ENCODE assay signal across 8 mouse cellular contexts in the genomic region with DNA sequence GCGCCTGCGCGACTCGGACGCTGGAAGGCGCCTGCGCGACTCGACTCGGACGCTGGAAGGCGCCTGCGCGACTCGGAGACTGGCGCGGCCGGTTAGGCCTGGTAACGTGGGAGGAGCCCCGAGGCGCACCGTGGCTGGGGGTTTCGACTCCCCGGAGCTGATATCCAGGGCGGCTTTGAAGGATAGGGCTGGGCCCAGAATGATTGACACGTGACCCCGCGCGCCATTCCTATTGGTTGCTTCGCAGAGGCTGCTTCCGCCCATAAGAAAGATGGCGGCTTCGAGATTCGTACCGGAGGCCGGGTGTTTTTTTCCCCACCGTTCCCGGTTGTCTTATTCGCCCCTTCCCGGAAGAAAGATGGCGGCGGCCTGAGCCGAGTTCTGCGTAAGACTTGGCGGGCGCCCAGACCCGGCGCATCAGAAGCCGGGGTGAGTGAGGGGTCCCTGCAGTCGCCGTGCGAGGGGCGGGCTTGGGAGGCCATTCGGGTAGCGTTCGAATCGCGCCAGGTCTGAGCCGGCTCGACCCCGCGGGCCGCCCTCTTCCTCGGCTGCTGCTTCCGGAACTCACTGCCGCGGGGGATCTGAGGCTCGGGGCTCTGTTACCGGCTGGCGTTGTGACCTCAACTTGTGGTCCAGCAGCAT. TPM values are rescaled to one million over a fixed set of nuclear protein-coding genes. Genes with fewer than 3 reads are reported as not detected.
DNase-seq lines count a peak whose midpoint lies in the region; ATAC-seq and TF ChIP-seq lines count a peak whose summit lies in the region.

No protein-coding gene starts in this region.

- peak overlapping the region; percentile 81 for H3K9ac ChIP-seq in hindbrain, embryonic 12.5 days

- peak; percentile 66 for ATAC-seq in Patski
- peak; percentile 82 for ATAC-seq in hindbrain, embryonic 12.5 days (ENCODE audit: low FRiP score)

- CTCF ChIA-PET in Patski (lab: Charles Lee): interaction anchor here (0.9 kb wide), 1 partner anchor 18 kb away, joined by 3 read pairs; no protein-coding TSS in a partner anchor

- DNase-seq in Patski (ENCODE audit: low read depth, low spot score): peak; percentile 94
- DNase-seq in cerebellum, adult 9-11 months: peak; percentile 98
- peak; percentile 93 to 98 for DNase-seq in frontal cortex, adult 2 months (ENCODE audit: extremely low spot score in 1 of 2, low spot score in 1 of 2)
- peak; percentile 98 for DNase-seq in layer of hippocampus, postnatal 10 days (ENCODE audit: low spot score in 2 of 2)
- DNase-seq in lung, postnatal 10 days: peak; percentile 96
- peak; percentile 97 for DNase-seq in retina, postnatal 1 day
- peak; percentile 91 to 99 for DNase-seq in urinary bladder, adult 18-20 months (ENCODE audit: low spot score in 2 of 2)

- peak overlapping the region; percentile 62 for H3K4me3 ChIP-seq in hindbrain, embryonic 12.5 days

- WGBS in hindbrain, embryonic 12.5 days: under 1% methylated on average over 70 of the region's 70 CpGs

- in situ Hi-C loops in Patski (cut with MboI; ENCODE audit: low pct_unique_long_range_greater_than_20kb): no loop called here

- H3K4me2 ChIP-seq in hindbrain, embryonic 12.5 days (replicated peaks): peak overlapping the region; percentile 75

- POLR2A ChIA-PET in Patski (lab: Charles Lee): interaction anchor here (0.8 to 1.4 kb wide), 2 partner anchors 114 to 116 kb away, joined by 3 to 4 read pairs; no protein-coding TSS in a partner anchor

- H3K4me1 ChIP-seq in hindbrain, embryonic 12.5 days: peaks cover 22% of the 10 kb centered on the region

- H3K27ac ChIP-seq in hindbrain, embryonic 12.5 days: peak overlapping the region; percentile 95

- H3K9me3 ChIP-seq in hindbrain, embryonic 12.5 days (replicated peaks): no peaks in the 10 kb centered on the region

- H3K27me3 ChIP-seq in Patski: no peaks in the 10 kb centered on the region
- H3K27me3 ChIP-seq in hindbrain, embryonic 12.5 days: no peaks in the 10 kb centered on the region

- peaks cover 12% of the 10 kb centered on the region for H3K36me3 ChIP-seq in hindbrain, embryonic 12.5 days

- no peak for TF ChIP-seq CTCF in Patski (IDR thresholded peaks at IDR 0.05)

RNA-seq across cellular contexts. Expression of a gene that starts 0.4 kb away (rescaled TPM):
- 167 TPM for polyA plus RNA-seq in Patski (2021)
- polyA plus RNA-seq in frontal cortex, adult 2 months (2012; rRNA removed): 123 and 128 TPM in 2 replicates
- polyA plus RNA-seq in hindbrain, embryonic 12.5 days (2016; fragmentation: Nextera tagmentation; extraction: Ambion mirVana): 129 and 130 TPM in 2 replicates
- 100 to 1,000 TPM; 128 to 136 TPM for total RNA-seq in layer of hippocampus, postnatal 10 days (2021)

RNA-seq across cellular contexts. Expression of a gene that starts 0.6 kb away (rescaled TPM):
- polyA plus RNA-seq in Patski (2021): 6.2 TPM
- 9.7 and 10.6 TPM in 2 replicates for polyA plus RNA-seq in frontal cortex, adult 2 months (2012; rRNA removed)
- 19.5 and 20.4 TPM in 2 replicates for polyA plus RNA-seq in hindbrain, embryonic 12.5 days (2016; fragmentation: Nextera tagmentation; extraction: Ambion mirVana)
- total RNA-seq in layer of hippocampus, postnatal 10 days (2021): 10 to 100 TPM; 10.6 to 11.6 TPM

RNA-seq across cellular contexts. Expression of a gene that starts 20.6 kb away (rescaled TPM):
- 0.36 TPM for polyA plus RNA-seq in Patski (2021)
- polyA plus RNA-seq in frontal cortex, adult 2 months (2012; rRNA removed): 3.6 and 5.9 TPM in 2 replicates
- 0.29 and 0.76 TPM in 2 replicates for polyA plus RNA-seq in hindbrain, embryonic 12.5 days (2016; fragmentation: Nextera tagmentation; extraction: Ambion mirVana)
- total RNA-seq in layer of hippocampus, postnatal 10 days (2021): 1 to 10 TPM; 1.2 to 2.2 TPM

RNA-seq across cellular contexts. Expression of a gene that starts 30.9 kb away (rescaled TPM):
- 0.59 TPM for polyA plus RNA-seq in Patski (2021)
- 14.3 and 17.1 TPM in 2 replicates for polyA plus RNA-seq in frontal cortex, adult 2 months (2012; rRNA removed)
- polyA plus RNA-seq in hindbrain, embryonic 12.5 days (2016; fragmentation: Nextera tagmentation; extraction: Ambion mirVana): 17.2 and 25.7 TPM in 2 replicates
- 10 to 100 TPM; 25.9 to 29.7 TPM for total RNA-seq in layer of hippocampus, postnatal 10 days (2021)

RNA-seq across cellular contexts. Expression of a gene that starts 32.9 kb away (rescaled TPM):
- 1.0 TPM for polyA plus RNA-seq in Patski (2021)
- 0.22 and 0.27 TPM in 2 replicates for polyA plus RNA-seq in frontal cortex, adult 2 months (2012; rRNA removed)
- 1.8 and 2.6 TPM in 2 replicates for polyA plus RNA-seq in hindbrain, embryonic 12.5 days (2016; fragmentation: Nextera tagmentation; extraction: Ambion mirVana)
- total RNA-seq in layer of hippocampus, postnatal 10 days (2021): not detected

Comparison
In these comparisons a context has a peak if more than half of its experiments do, and no peak if none do; other contexts are left out.
1. Peak in every context shown above with its lines: DNase-seq, ATAC-seq, H3K4me3 ChIP-seq and H3K27ac ChIP-seq.